Mouse (Mus musculus) intestine, embryonic 15.5 days (tissue): Measurements from ENCODE around the gene Obscn. TPM values are rescaled to one million over a fixed set of nuclear protein-coding genes. Genes with fewer than 3 reads are reported as not detected.

ENCODE experiments used
- ATAC-seq: fragments of 200-750 bp; cut with Nextera tagmentation; 2 replicates; pipeline ENCODE4 v1.8.0; 2017; ENCODE audit warnings: moderate TSS enrichment, moderate library complexity
- H3K27ac ChIP-seq: fragments of 300-500 bp; sonication (generic); 2 replicates; pipeline ENCODE4 v1.5.1; 2015; ENCODE audit warnings: mild to moderate bottlenecking, inconsistent platforms
- H3K27me3 ChIP-seq: fragments of 300-500 bp; sonication (generic); replicated peaks from 2 replicates; pipeline ENCODE4 v1.6.1; 2015; ENCODE audit warnings: inconsistent platforms
- H3K36me3 ChIP-seq: fragments of 300-500 bp; sonication (generic); 2 replicates; pipeline ENCODE4 v1.6.1; 2015; ENCODE audit warnings: inconsistent platforms
- H3K4me1 ChIP-seq: fragments of 300-500 bp; sonication (generic); replicated peaks from 2 replicates; pipeline ENCODE4 v1.6.1; 2015; ENCODE audit warnings: inconsistent platforms
- H3K4me2 ChIP-seq: fragments of 300-500 bp; sonication (generic); replicated peaks from 2 replicates; pipeline ENCODE4 v1.6.1; 2015; ENCODE audit warnings: mild to moderate bottlenecking, inconsistent platforms
- H3K4me3 ChIP-seq: fragments of 300-500 bp; sonication (generic); replicated peaks from 2 replicates; pipeline ENCODE4 v1.5.1; 2015; ENCODE audit warnings: inconsistent platforms
- H3K9ac ChIP-seq: fragments of 300-500 bp; sonication (generic); 2 replicates; pipeline ENCODE4 v1.6.1; 2015; ENCODE audit warnings: inconsistent platforms
- H3K9me3 ChIP-seq: fragments of 300-500 bp; sonication (generic); 2 replicates; pipeline ENCODE4 v1.6.1; 2016; ENCODE audit warnings: inconsistent platforms
- WGBS: fragments of 180-500 bp; shearing (Covaris S2); methylation state at CpG from one replicate; pipeline ENCODE4 v1.1.7; 2015; 5-methylcytosine and 5-hydroxymethylcytosine counted together
- polyA plus RNA-seq: library from polyadenylated mRNA; unstranded; fragments of >200 nt; fragmentation: Nextera tagmentation; extraction: Ambion mirVana; gene quantifications from 2 replicates; pipeline ENCODE4 v1.2.1, GENCODE M21; 2015

Obscn gene
- polyA plus RNA-seq, 1 experiment from 2014 or later, result 1.3 TPM

GRCm38 (mm10) chr11:58979183-58979582 is 157.0 kb downstream of the Obscn start:
- H3K36me3 ChIP-seq, result peaks cover 12% of the 10 kb centered on the region
- peak overlapping the region; percentile 96 for H3K4me2 ChIP-seq
- no peaks in the 10 kb centered on the region for H3K9me3 ChIP-seq
- ATAC-seq, result no peak
- H3K27ac ChIP-seq, result no peak overlapping the region
- H3K9ac ChIP-seq, result peak overlapping the region; percentile 84
- 58% methylated on average over 3 of the region's 3 CpGs for WGBS
- H3K4me3 ChIP-seq, result peak overlapping the region; percentile 93
- H3K27me3 ChIP-seq, result no peaks in the 10 kb centered on the region
- H3K4me1 ChIP-seq, result peaks cover 30% of the 10 kb centered on the region

DNA sequence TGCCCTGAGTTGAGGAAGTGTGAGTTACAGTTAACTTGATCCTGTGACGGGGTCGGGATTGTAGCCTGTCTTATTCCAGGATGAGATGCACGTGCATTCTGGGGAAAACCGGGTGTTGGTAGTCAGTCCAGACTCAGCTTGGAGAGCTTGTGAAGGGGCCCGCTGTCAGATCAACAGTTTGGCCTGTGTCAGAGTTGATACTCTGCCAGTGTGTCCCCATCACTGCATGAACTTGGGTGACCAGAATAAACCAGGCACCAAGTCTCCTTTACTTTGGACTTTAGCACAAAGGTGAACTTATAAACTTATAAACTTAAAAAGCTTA is 157.5 kb downstream of the Obscn start:
- 3% methylated on average over 5 of the region's 5 CpGs for WGBS
- no peak for ATAC-seq
- 0 out of 2 replicates have a peak overlapping the region, but pooled peaks have one; percentile 54 for H3K27ac ChIP-seq

DNA sequence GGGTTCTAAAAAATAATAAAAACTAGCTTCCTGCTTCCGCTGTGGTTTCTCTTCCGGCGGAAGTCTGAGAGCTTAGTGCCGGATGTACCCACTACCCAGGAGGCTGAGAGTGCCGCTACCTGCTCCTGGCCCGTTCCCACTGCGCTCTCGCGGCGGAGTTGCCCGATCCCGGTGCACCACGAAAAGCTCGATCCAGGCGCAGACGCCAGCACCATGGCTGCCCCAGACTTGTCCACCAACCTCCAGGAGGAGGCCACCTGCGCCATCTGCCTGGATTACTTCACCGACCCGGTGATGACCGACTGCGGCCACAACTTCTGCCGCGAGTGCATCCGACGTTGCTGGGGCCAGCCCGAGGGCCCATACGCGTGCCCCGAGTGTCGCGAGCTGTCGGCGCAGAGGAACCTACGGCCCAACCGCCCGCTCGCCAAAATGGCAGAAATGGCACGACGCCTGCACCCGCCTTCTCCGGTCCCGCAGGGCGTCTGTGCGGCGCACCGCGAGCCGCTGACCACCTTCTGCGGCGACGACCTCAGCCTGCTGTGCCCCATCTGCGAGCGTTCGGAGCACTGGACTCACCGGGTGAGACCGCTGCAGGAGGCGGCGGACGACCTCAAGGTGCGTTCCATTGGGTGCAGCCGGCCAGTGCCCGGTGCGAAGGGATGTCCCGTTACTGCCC is 158.0 kb downstream of the Obscn start, which contains the start of gene Trim11:
Gene Trim11 (plus strand): TSS at position 67 of the 679 bp plus-strand sequence.
- peaks cover 30% of the 10 kb centered on the region for H3K4me1 ChIP-seq
- H3K9me3 ChIP-seq, result no peaks in the 10 kb centered on the region
- H3K4me3 ChIP-seq, result peak within 1 kb of the TSS; percentile 93
- H3K27me3 ChIP-seq, result no peaks in the 10 kb centered on the region
- H3K4me2 ChIP-seq, result peak within 1 kb of the TSS; percentile 96
- H3K36me3 ChIP-seq, result peaks cover 12% of the 10 kb centered on the region
- peak; percentile 80 for ATAC-seq
- WGBS, result under 1% methylated on average over 64 of the region's 64 CpGs
- H3K27ac ChIP-seq, result peak within 1 kb of the TSS; percentile 54
- peak within 1 kb of the TSS; percentile 84 for H3K9ac ChIP-seq

More for the DNA sequence above, 157.5 kb downstream of the Obscn start:
- Histone ChIP-seq H3K4me1 (peaks cover 30% of the 10 kb centered on the region), H3K4me3 (peak overlapping the region; percentile 93), H3K36me3 (peaks cover 12% of the 10 kb centered on the region), H3K9ac (peak overlapping the region; percentile 84), H3K4me2 (peak overlapping the region; percentile 96), H3K27me3 (no peaks in the 10 kb centered on the region), H3K9me3 (no peaks in the 10 kb centered on the region)

- H3K9me3 ChIP-seq, result no peaks in the 10 kb centered on the region
- peak; percentile 29 for ATAC-seq
- H3K36me3 ChIP-seq, result peaks cover 8% of the 10 kb centered on the region
- peaks cover 30% of the 10 kb centered on the region for H3K4me1 ChIP-seq
- H3K27me3 ChIP-seq, result no peaks in the 10 kb centered on the region
- 0% methylated on average over 21 of the region's 21 CpGs for WGBS
- H3K4me3 ChIP-seq, result peak overlapping the region; percentile 93
- peak overlapping the region; percentile 96 for H3K4me2 ChIP-seq
- peak overlapping the region; percentile 54 for H3K27ac ChIP-seq
- H3K9ac ChIP-seq, result peak overlapping the region; percentile 84
Observed at GRCm38 (mm10) chr11:58977607-58978026, 158.6 kb downstream of the Obscn start.

- H3K27ac ChIP-seq, result peak overlapping the region; percentile 54
- H3K36me3 ChIP-seq, result peaks cover 3% of the 10 kb centered on the region; the same call in 1 of the 2 replicates
- ATAC-seq, result peak; percentile 44
- under 1% methylated on average over 29 of the region's 29 CpGs for WGBS
- no peaks in the 10 kb centered on the region for H3K9me3 ChIP-seq
- H3K4me3 ChIP-seq, result peak overlapping the region; percentile 93
- peak overlapping the region; percentile 84 for H3K9ac ChIP-seq
- peaks cover 28% of the 10 kb centered on the region for H3K4me1 ChIP-seq
- H3K4me2 ChIP-seq, result peak overlapping the region; percentile 96
- H3K27me3 ChIP-seq, result no peaks in the 10 kb centered on the region
Observed at GRCm38 (mm10) chr11:58977150-58977549, 159.1 kb downstream of the Obscn start.

DNA sequence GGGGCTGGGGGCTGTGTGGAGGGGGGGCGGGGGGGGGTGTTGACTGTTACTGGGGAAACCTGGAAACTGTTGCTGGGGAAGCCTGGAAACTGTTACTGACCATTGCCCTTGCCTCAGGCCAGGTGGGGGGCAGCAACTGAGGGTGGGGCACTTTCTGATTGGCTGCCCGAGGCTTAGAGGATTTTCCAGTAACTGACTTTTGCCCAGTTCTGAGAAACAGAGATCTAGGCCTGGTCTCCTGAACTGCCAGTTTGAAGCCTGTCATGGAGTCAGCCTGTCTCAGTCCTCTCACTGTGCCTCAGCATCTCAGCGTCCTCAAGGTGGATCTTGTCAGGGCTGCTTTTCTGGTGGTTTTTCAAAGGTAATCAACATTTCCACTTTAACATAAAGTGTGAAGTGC is 161.8 kb downstream of the Obscn start:
- Histone ChIP-seq H3K9ac (no peak overlapping the region), H3K9me3 (no peaks in the 10 kb centered on the region), H3K36me3 (no peaks in the 10 kb centered on the region; the same call in 1 of the 2 replicates), H3K4me2 (no peak overlapping the region), H3K4me1 (peaks cover 17% of the 10 kb centered on the region), H3K27me3 (no peaks in the 10 kb centered on the region), H3K27ac (no peak overlapping the region), H3K4me3 (no peak overlapping the region)
- ATAC-seq, result no peak
- 94% methylated on average over 3 of the region's 3 CpGs for WGBS

- 91% methylated on average over 3 of the region's 3 CpGs for WGBS
- peaks cover 12% of the 10 kb centered on the region; the same call in 1 of the 2 replicates for H3K4me1 ChIP-seq
- H3K9me3 ChIP-seq, result no peaks in the 10 kb centered on the region
- no peaks in the 10 kb centered on the region for H3K27me3 ChIP-seq
- H3K4me2 ChIP-seq, result no peak overlapping the region
- ATAC-seq, result no peak
- H3K27ac ChIP-seq, result no peak overlapping the region
- no peak overlapping the region for H3K9ac ChIP-seq
- H3K4me3 ChIP-seq, result no peak overlapping the region
- no peaks in the 10 kb centered on the region; the same call in 1 of the 2 replicates for H3K36me3 ChIP-seq
Observed at GRCm38 (mm10) chr11:58971796-58972195, 164.4 kb downstream of the Obscn start.

DNA sequence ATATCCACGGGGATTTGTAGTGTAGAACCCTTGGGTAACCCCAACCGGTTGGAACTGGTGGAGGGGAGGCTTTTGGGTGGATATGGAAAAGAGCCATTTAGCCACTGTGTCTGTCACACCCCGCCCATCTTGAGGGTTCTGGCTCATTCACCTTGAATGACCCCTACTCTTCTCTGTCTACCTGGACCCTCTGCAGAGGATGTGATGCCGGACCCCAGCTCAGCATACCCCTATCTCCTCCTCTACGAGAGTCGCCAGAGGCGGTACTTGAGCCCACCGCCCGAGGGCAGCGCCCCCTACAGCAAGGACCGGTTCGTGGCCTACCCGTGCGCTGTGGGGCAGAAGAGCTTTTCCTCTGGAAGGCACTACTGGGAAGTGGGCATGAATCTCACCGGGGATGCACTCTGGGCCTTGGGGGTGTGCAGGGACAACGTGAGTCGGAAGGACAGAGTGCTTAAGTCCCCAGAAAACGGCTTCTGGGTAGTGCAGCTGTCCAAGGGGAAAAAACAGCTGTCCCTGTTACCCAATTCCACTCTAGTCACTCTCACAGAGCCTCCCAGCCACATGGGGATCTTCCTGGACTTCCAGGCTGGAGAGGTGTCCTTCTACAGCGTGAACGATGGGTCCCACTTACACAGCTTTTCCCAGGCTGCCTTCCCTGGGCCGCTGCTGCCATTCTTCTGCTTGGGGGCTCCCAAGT is 165.2 kb downstream of the Obscn start:
- Histone ChIP-seq H3K4me2 (no peak overlapping the region), H3K27ac (no peak overlapping the region), H3K27me3 (no peaks in the 10 kb centered on the region), H3K9me3 (no peaks in the 10 kb centered on the region), H3K9ac (no peak overlapping the region), H3K36me3 (no peaks in the 10 kb centered on the region; the same call in 1 of the 2 replicates), H3K4me1 (peaks cover 12% of the 10 kb centered on the region; the same call in 1 of the 2 replicates), H3K4me3 (no peak overlapping the region)
- no peak for ATAC-seq
- whole genome bisulfite sequencing, result 88% methylated on average over 21 of the region's 21 CpGs

- Histone ChIP-seq H3K9me3 (no peaks in the 10 kb centered on the region), H3K4me1 (peaks cover 17% of the 10 kb centered on the region), H3K4me3 (no peak overlapping the region), H3K27me3 (no peaks in the 10 kb centered on the region), H3K9ac (no peak overlapping the region), H3K4me2 (no peak overlapping the region), H3K36me3 (no peaks in the 10 kb centered on the region; the same call in 1 of the 2 replicates), H3K27ac (peak overlapping the region; percentile 8; the same call in 1 of the 2 replicates)
- 53% methylated on average over 6 of the region's 6 CpGs for WGBS
- ATAC-seq, result peak; percentile 76
Observed at GRCm38 (mm10) chr11:58969659-58970058, 166.5 kb downstream of the Obscn start.

DNA sequence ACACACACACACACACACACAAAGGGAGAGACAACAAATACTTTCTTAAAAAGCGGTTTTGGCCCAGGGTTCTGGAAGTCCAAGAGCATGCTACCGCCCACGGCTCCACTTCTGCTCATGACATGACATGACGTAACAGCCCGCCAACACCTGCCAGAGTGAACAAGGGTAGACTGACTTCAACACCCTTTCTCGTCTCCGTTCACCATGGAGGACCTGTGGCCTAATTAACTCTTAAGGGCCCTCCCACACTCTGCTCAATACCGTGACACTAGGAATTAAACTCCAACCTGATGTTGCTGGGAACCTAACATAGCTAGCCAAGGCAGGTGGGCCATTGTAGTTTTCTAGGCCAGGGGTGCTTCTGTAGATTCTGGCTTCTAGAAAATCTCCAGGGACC is 167.2 kb downstream of the Obscn start:
- Histone ChIP-seq H3K4me1 (peaks cover 17% of the 10 kb centered on the region), H3K36me3 (no peaks in the 10 kb centered on the region; the same call in 1 of the 2 replicates), H3K9ac (no peak overlapping the region), H3K4me2 (no peak overlapping the region), H3K9me3 (no peaks in the 10 kb centered on the region), H3K4me3 (no peak overlapping the region), H3K27ac (no peak overlapping the region), H3K27me3 (no peaks in the 10 kb centered on the region)
- peak; percentile 23; the same call in 1 of the 2 replicates for ATAC-seq
- WGBS, result 77% methylated on average over 8 of the region's 8 CpGs

- 76% methylated on average over 7 of the region's 7 CpGs for WGBS
- peaks cover 17% of the 10 kb centered on the region for H3K4me1 ChIP-seq
- H3K27ac ChIP-seq, result no peak overlapping the region
- H3K9me3 ChIP-seq, result no peaks in the 10 kb centered on the region
- H3K4me2 ChIP-seq, result no peak overlapping the region
- H3K9ac ChIP-seq, result no peak overlapping the region
- no peaks in the 10 kb centered on the region; the same call in 1 of the 2 replicates for H3K36me3 ChIP-seq
- no peak overlapping the region for H3K4me3 ChIP-seq
- no peak for ATAC-seq
- H3K27me3 ChIP-seq, result no peaks in the 10 kb centered on the region
Observed at GRCm38 (mm10) chr11:58968551-58968950, 167.7 kb downstream of the Obscn start.

DNA sequence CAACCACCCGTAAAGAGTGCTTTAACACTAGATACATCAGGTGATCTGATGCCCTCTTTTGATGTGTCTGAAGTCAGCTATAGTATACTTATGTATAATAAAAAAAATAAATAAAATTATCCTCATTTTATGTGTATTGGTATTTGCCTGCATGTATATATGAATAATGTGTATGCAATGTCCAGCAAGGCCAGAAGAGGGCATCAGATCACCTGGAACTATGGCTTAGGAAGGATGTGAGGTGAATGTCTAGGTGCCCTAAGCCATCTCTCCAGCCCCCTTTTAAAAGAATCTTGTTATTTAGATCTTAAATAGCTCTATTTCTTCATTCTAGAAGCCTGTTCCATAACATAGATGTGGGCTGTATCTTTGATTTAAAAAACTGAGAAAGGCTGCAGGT is 168.9 kb downstream of the Obscn start:
- 97% methylated on average over 1 of the region's 1 CpGs for WGBS
- no peak overlapping the region for H3K27ac ChIP-seq
- 0 out of 2 replicates have a peak, but pooled peaks cover 3% of the 10 kb centered on the region for H3K27me3 ChIP-seq
- no peaks in the 10 kb centered on the region for H3K9me3 ChIP-seq
- H3K4me1 ChIP-seq, result peaks cover 17% of the 10 kb centered on the region
- no peak overlapping the region for H3K4me2 ChIP-seq
- no peak for ATAC-seq
- H3K4me3 ChIP-seq, result no peak overlapping the region
- no peaks in the 10 kb centered on the region; the same call in 1 of the 2 replicates for H3K36me3 ChIP-seq
- no peak overlapping the region for H3K9ac ChIP-seq
